Mouse (Mus musculus) limb, embryonic 11.5 days (tissue): ENCODE measurements around the gene Pikfyve. TPM values are rescaled to one million over a fixed set of nuclear protein-coding genes. Genes with fewer than 3 reads are reported as not detected.

ENCODE experiments used
- ATAC-seq: fragments of 200-750 bp; cut with Nextera tagmentation; 2 replicates; pipeline ENCODE4 v1.8.0; 2017; ENCODE audit warnings: low read depth; ENCODE audit not compliant: insufficient number of reproducible peaks, low FRiP score, low TSS enrichment
- DNase-seq: peaks from one replicate; pipeline ENCODE4 v3.0.0-alpha.2; 2015; ENCODE audit warnings: low spot score
- H3K27ac ChIP-seq: fragments of 300-500 bp; sonication (generic); replicated peaks from 2 replicates; pipeline ENCODE4 v1.5.1; 2014; ENCODE audit warnings: low read depth, mild to moderate bottlenecking, low read length
- H3K27me3 ChIP-seq: fragments of 300-500 bp; sonication (generic); 2 replicates; pipeline ENCODE4 v1.6.1; 2014; ENCODE audit warnings: mild to moderate bottlenecking, low read length, mixed read lengths; ENCODE audit not compliant: control insufficient read depth, insufficient read depth
- H3K36me3 ChIP-seq: fragments of 300-500 bp; sonication (generic); 2 replicates; pipeline ENCODE4 v1.6.1; 2014; ENCODE audit warnings: mild to moderate bottlenecking, low read length, moderate library complexity, mixed read lengths; ENCODE audit not compliant: control insufficient read depth, insufficient read depth
- H3K4me1 ChIP-seq: fragments of 300-500 bp; sonication (generic); 2 replicates; pipeline ENCODE4 v1.6.1; 2014; ENCODE audit warnings: low read length, mixed read lengths; ENCODE audit not compliant: control insufficient read depth, insufficient read depth
- H3K4me2 ChIP-seq: fragments of 300-500 bp; sonication (generic); 2 replicates; pipeline ENCODE4 v1.6.1; 2014; ENCODE audit warnings: low read depth, mild to moderate bottlenecking, moderate library complexity; ENCODE audit not compliant: severe bottlenecking
- H3K4me3 ChIP-seq: fragments of 300-500 bp; sonication (generic); 2 replicates; pipeline ENCODE4 v1.5.1; 2014; ENCODE audit warnings: low read depth, low read length
- H3K9ac ChIP-seq: fragments of 300-500 bp; sonication (generic); 2 replicates; pipeline ENCODE4 v1.6.1; 2014; ENCODE audit warnings: mild to moderate bottlenecking, low read length
- H3K9me3 ChIP-seq: fragments of 300-500 bp; sonication (generic); 2 replicates; pipeline ENCODE4 v1.6.1; 2016; ENCODE audit warnings: low read length; ENCODE audit not compliant: control insufficient read depth
- WGBS: fragments of 180-500 bp; shearing (Covaris S2); extraction: QIAGEN DNeasy Blood & Tissue Kit; methylation state at CpG from one replicate; pipeline ENCODE4 v1.1.7; 2014; 5-methylcytosine and 5-hydroxymethylcytosine counted together
- polyA plus RNA-seq: library from polyadenylated mRNA; unstranded; fragments of >200 nt; fragmentation: Nextera tagmentation; extraction: Ambion mirVana; gene quantifications from 2 replicates; pipeline ENCODE4 v1.2.1, GENCODE M21; 2014

The Pikfyve gene
- polyA plus RNA-seq, 1 experiment from 2014 or later = 16.5 TPM

- H3K27me3 ChIP-seq = no peaks in the 10 kb centered on the region
- DNase-seq = peak; percentile 1
- WGBS = 79% methylated on average over 4 of the region's 4 CpGs
Observed at GRCm38 (mm10) chr1:65190172-65190571, 3.7 kb downstream of the Pikfyve start.

GRCm38 (mm10) chr1:65193226-65193625, 6.7 kb downstream of the Pikfyve start:
- Histone ChIP-seq H3K4me2 (no peak overlapping the region), H3K4me1 (no peaks in the 10 kb centered on the region), H3K27me3 (no peaks in the 10 kb centered on the region), H3K36me3 (peaks cover 2% of the 10 kb centered on the region; the same call in 1 of the 2 replicates), H3K9me3 (no peaks in the 10 kb centered on the region), H3K9ac (no peak overlapping the region), H3K4me3 (no peak overlapping the region), H3K27ac (no peak overlapping the region)
- ATAC-seq (no peak), DNase-seq (no peak)
- 95% methylated on average over 2 of the region's 2 CpGs for WGBS

More at GRCm38 (mm10) chr1:65190172-65190571, 3.7 kb downstream of the Pikfyve start:
- no peak overlapping the region for H3K9ac ChIP-seq
- H3K27ac ChIP-seq = no peak overlapping the region
- no peak overlapping the region for H3K4me2 ChIP-seq
- no peaks in the 10 kb centered on the region for H3K4me1 ChIP-seq
- ATAC-seq = no peak
- no peaks in the 10 kb centered on the region for H3K9me3 ChIP-seq
- no peak overlapping the region for H3K4me3 ChIP-seq
- H3K36me3 ChIP-seq = 0 out of 2 replicates have a peak, but pooled peaks cover 2% of the 10 kb centered on the region

GRCm38 (mm10) chr1:65198425-65198824, 11.9 kb downstream of the Pikfyve start:
- H3K4me1 ChIP-seq = no peaks in the 10 kb centered on the region
- no peaks in the 10 kb centered on the region for H3K9me3 ChIP-seq
- no peak overlapping the region for H3K27ac ChIP-seq
- H3K27me3 ChIP-seq = no peaks in the 10 kb centered on the region
- no peak overlapping the region for H3K4me2 ChIP-seq
- no peaks in the 10 kb centered on the region; the same call in 1 of the 2 replicates for H3K36me3 ChIP-seq
- no peak for DNase-seq
- ATAC-seq = no peak
- no peak overlapping the region for H3K4me3 ChIP-seq
- 92% methylated on average over 2 of the region's 2 CpGs for WGBS
- H3K9ac ChIP-seq = no peak overlapping the region

GRCm38 (mm10) chr1:65198861-65199260, 12.4 kb downstream of the Pikfyve start:
- ATAC-seq (no peak), DNase-seq (no peak)
- Histone ChIP-seq H3K4me1 (no peaks in the 10 kb centered on the region), H3K9ac (no peak overlapping the region), H3K27me3 (no peaks in the 10 kb centered on the region), H3K4me2 (no peak overlapping the region), H3K9me3 (no peaks in the 10 kb centered on the region), H3K36me3 (no peaks in the 10 kb centered on the region; the same call in 1 of the 2 replicates), H3K27ac (no peak overlapping the region), H3K4me3 (no peak overlapping the region)
- WGBS = 92% methylated on average over 2 of the region's 2 CpGs

- Histone ChIP-seq H3K36me3 (peaks cover 11% of the 10 kb centered on the region; the same call in 1 of the 2 replicates), H3K9ac (no peak overlapping the region)
Observed at GRCm38 (mm10) chr1:65204299-65204698, 17.8 kb downstream of the Pikfyve start.

GRCm38 (mm10) chr1:65213214-65213613, 26.7 kb downstream of the Pikfyve start:
- 88% methylated on average over 2 of the region's 2 CpGs for WGBS
- H3K4me1 ChIP-seq = no peaks in the 10 kb centered on the region

More at GRCm38 (mm10) chr1:65204299-65204698, 17.8 kb downstream of the Pikfyve start:
- no peaks in the 10 kb centered on the region for H3K4me1 ChIP-seq
- H3K4me2 ChIP-seq = no peak overlapping the region
- 78% methylated on average over 1 of the region's 1 CpGs for WGBS
- no peak for DNase-seq
- no peak for ATAC-seq
- H3K27me3 ChIP-seq = no peaks in the 10 kb centered on the region
- no peaks in the 10 kb centered on the region; the same call in 1 of the 2 replicates for H3K9me3 ChIP-seq
- H3K27ac ChIP-seq = no peak overlapping the region
- H3K4me3 ChIP-seq = no peak overlapping the region

GRCm38 (mm10) chr1:65217567-65217966, 31.1 kb downstream of the Pikfyve start:
- no peaks in the 10 kb centered on the region for H3K4me1 ChIP-seq
- H3K27ac ChIP-seq = no peak overlapping the region
- H3K4me2 ChIP-seq = no peak overlapping the region
- no peaks in the 10 kb centered on the region for H3K27me3 ChIP-seq
- no peak overlapping the region for H3K9ac ChIP-seq
- no peaks in the 10 kb centered on the region for H3K9me3 ChIP-seq
- ATAC-seq (no peak), DNase-seq (no peak)
- 93% methylated on average over 2 of the region's 2 CpGs for WGBS
- no peak overlapping the region for H3K4me3 ChIP-seq
- no peaks in the 10 kb centered on the region; the same call in 1 of the 2 replicates for H3K36me3 ChIP-seq

More at GRCm38 (mm10) chr1:65213214-65213613, 26.7 kb downstream of the Pikfyve start:
- H3K4me2 ChIP-seq = no peak overlapping the region
- H3K36me3 ChIP-seq = peaks cover 4% of the 10 kb centered on the region; the same call in 1 of the 2 replicates
- no peak overlapping the region for H3K4me3 ChIP-seq
- DNase-seq (no peak), ATAC-seq (no peak)
- H3K27me3 ChIP-seq = no peaks in the 10 kb centered on the region
- H3K9ac ChIP-seq = no peak overlapping the region
- no peak overlapping the region for H3K27ac ChIP-seq
- H3K9me3 ChIP-seq = no peaks in the 10 kb centered on the region

- no peak for DNase-seq
- 89% methylated on average over 1 of the region's 1 CpGs for WGBS
- no peaks in the 10 kb centered on the region; the same call in 1 of the 2 replicates for H3K36me3 ChIP-seq
Observed at GRCm38 (mm10) chr1:65217972-65218371, 31.5 kb downstream of the Pikfyve start.

GRCm38 (mm10) chr1:65223654-65224053, 37.2 kb downstream of the Pikfyve start:
- H3K9ac ChIP-seq = no peak overlapping the region
- ATAC-seq (no peak), DNase-seq (no peak)
- H3K9me3 ChIP-seq = no peaks in the 10 kb centered on the region
- no peaks in the 10 kb centered on the region for H3K27me3 ChIP-seq
- H3K4me1 ChIP-seq = no peaks in the 10 kb centered on the region
- no peak overlapping the region for H3K4me2 ChIP-seq
- 90% methylated on average over 2 of the region's 2 CpGs for WGBS
- H3K36me3 ChIP-seq = no peaks in the 10 kb centered on the region; the same call in 1 of the 2 replicates
- H3K4me3 ChIP-seq = no peak overlapping the region
- no peak overlapping the region for H3K27ac ChIP-seq

More at GRCm38 (mm10) chr1:65217972-65218371, 31.5 kb downstream of the Pikfyve start:
- Histone ChIP-seq H3K27ac (no peak overlapping the region), H3K9me3 (no peaks in the 10 kb centered on the region), H3K4me1 (no peaks in the 10 kb centered on the region), H3K9ac (no peak overlapping the region), H3K4me3 (no peak overlapping the region), H3K4me2 (no peak overlapping the region), H3K27me3 (no peaks in the 10 kb centered on the region)
- ATAC-seq = no peak
